Mouse (Mus musculus) brain, embryonic 14.5 days (tissue): ENCODE measurements around the gene Trpm8.

Experiments used
- CTCF ChIP-seq: fragments of 200-500 bp; IDR thresholded peaks from 2 replicates; pipeline ENCODE4 v1.5.1; 2012; ENCODE audit warnings: inconsistent platforms, mild to moderate bottlenecking, moderate library complexity, borderline replicate concordance; ENCODE audit not compliant: insufficient read depth, insufficient read length; ENCODE audit errors: extremely low read depth
- POLR2A ChIP-seq: fragments of 200-500 bp; IDR thresholded peaks from 2 replicates; pipeline ENCODE4 v1.6.1; 2012; ENCODE audit warnings: mild to moderate bottlenecking, inconsistent platforms, borderline replicate concordance; ENCODE audit not compliant: poor library complexity, insufficient read depth, insufficient read length, severe bottlenecking; ENCODE audit errors: extremely low read depth

DNA sequence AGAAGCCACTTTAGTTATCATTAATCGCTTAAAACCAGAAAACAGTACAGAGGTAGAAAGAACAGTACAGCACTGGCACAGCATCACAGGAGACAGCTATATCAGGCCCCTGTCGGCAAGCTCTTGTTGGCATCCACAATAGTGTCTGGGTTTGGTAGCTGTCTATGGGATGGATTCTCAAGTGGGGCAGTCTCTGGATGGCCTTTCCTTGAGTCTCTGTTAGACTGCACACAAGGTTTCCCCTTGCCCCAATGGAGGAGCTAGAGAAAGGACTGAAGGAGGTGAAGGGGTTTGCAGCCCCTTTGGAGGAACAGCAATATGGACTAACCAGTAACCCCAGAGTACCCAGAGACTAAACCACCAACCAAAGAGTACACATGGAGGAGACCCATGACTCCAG, 14.6 kb downstream of the Trpm8 start:
- TF ChIP-seq POLR2A (no peak), CTCF (no peak)
